Mouse (Mus musculus): ENCODE results near the gene Acp6. TPM values are rescaled to one million over a fixed set of nuclear protein-coding genes. Genes with fewer than 3 reads are reported as not detected.

The Acp6 gene
- total and polyA plus RNA-seq, 3 experiments: 10.8 to 12.5 (median 12.1) TPM

- Histone ChIP-seq H3K9me3 (replicated peaks; ENCODE audit: low read length) (no peaks in the 10 kb centered on the region), H3K27me3 (replicated peaks) (no peaks in the 10 kb centered on the region), H3K4me2 (ENCODE audit: insufficient read depth, low read depth, poor library complexity, severe bottlenecking) (no peak overlapping the region), H3K4me3 (replicated peaks in 1 of 3; ENCODE audit: low read depth in 2 of 3, low read length in 2 of 3, poor library complexity in 1 of 3) (no peak overlapping the region), H3K9ac (ENCODE audit: insufficient read depth, low read depth) (no peak overlapping the region), H3K36me3 (replicated peaks in 1 of 2; ENCODE audit: control insufficient read depth in 1 of 2, insufficient read depth in 1 of 2, low read length in 1 of 2) (peaks cover 2 to 21% of the 10 kb centered on the region in 2 experiments), H3K79me2 (replicated peaks; ENCODE audit: control insufficient read depth, extremely low read depth, insufficient read depth, poor library complexity, severe bottlenecking) (no peaks in the 10 kb centered on the region), H3K4me1 (ENCODE audit: control insufficient read depth in 1 of 2, insufficient read depth in 2 of 2) (peaks cover 0 to 24% of the 10 kb centered on the region in 2 experiments; a peak in 2 of 4 replicates), H3K27ac (ENCODE audit: insufficient read depth, low read depth) (no peak overlapping the region)
- TF ChIP-seq POLR2AphosphoS2 (IDR thresholded peaks at IDR 0.05; ENCODE audit: low read depth, low read length) (no peak), RCOR1 (conservative IDR thresholded peaks at IDR 0.05; ENCODE audit: low read depth, low read length) (no peak), HCFC1 (IDR thresholded peaks at IDR 0.05; ENCODE audit: low read depth, low read length) (no peak), CTCF (conservative IDR thresholded peaks at IDR 0.05 in 1 of 2, IDR thresholded peaks at IDR 0.05 in 1 of 2; ENCODE audit: low read depth in 2 of 2, low read length in 2 of 2) (no peak), GABPA (IDR thresholded peaks at IDR 0.05; ENCODE audit: insufficient replicate concordance, low read depth, low read length) (no peak), BHLHE40 (IDR thresholded peaks at IDR 0.05; ENCODE audit: low read depth, low read length) (no peak), POLR2A (IDR thresholded peaks at IDR 0.05; ENCODE audit: low read depth, low read length) (no peak), UBTF (IDR thresholded peaks at IDR 0.05; ENCODE audit: low read depth, low read length) (no peak), ETS1 (conservative IDR thresholded peaks at IDR 0.05; ENCODE audit: low read depth, low read length) (no peak)
- in situ Hi-C loops (cut with MboI; ENCODE audit: low pct_ligation_motif_present, low pct_unique_long_range_greater_than_20kb, low sequenced_read_pairs) (loop anchor here (10.0 kb wide), 1 partner anchor 77 kb away; no protein-coding TSS in a partner anchor), dilution Hi-C loops (cut with MboI; ENCODE audit: extremely low pct_ligation_motif_present, extremely low pct_unique_long_range_greater_than_20kb, low sequenced_read_pairs) (no loop called here)
- no peak for DNase-seq (ENCODE audit: extremely low read depth)
These were observed 3.2 kb downstream of the Acp6 start for GRCm38 (mm10) chr3:97161773-97162172.

- TF ChIP-seq BHLHE40 (IDR thresholded peaks at IDR 0.05; ENCODE audit: low read depth, low read length) (no peak), JUN (IDR thresholded peaks at IDR 0.05; ENCODE audit: insufficient read depth, low read depth, low read length) (no peak), POLR2AphosphoS2 (IDR thresholded peaks at IDR 0.05; ENCODE audit: low read depth, low read length) (no peak)
- Histone ChIP-seq H3K4me1 (ENCODE audit: control insufficient read depth in 1 of 2, insufficient read depth in 2 of 2) (peaks cover 0 to 22% of the 10 kb centered on the region in 2 experiments; a peak in 2 of 4 replicates), H3K4me2 (ENCODE audit: insufficient read depth, low read depth, poor library complexity, severe bottlenecking) (no peak overlapping the region), H3K27ac (ENCODE audit: insufficient read depth, low read depth) (no peak overlapping the region), H3K4me3 (replicated peaks in 1 of 3; ENCODE audit: low read depth in 2 of 3, low read length in 2 of 3, poor library complexity in 1 of 3) (no peak overlapping the region), H3K27me3 (replicated peaks) (no peaks in the 10 kb centered on the region), H3K36me3 (replicated peaks in 1 of 2; ENCODE audit: control insufficient read depth in 1 of 2, insufficient read depth in 1 of 2, low read length in 1 of 2) (peaks cover 3 to 45% of the 10 kb centered on the region in 2 experiments), H3K9me3 (replicated peaks; ENCODE audit: low read length) (no peaks in the 10 kb centered on the region), H3K79me2 (replicated peaks; ENCODE audit: control insufficient read depth, extremely low read depth, insufficient read depth, poor library complexity, severe bottlenecking) (no peaks in the 10 kb centered on the region), H3K9ac (ENCODE audit: insufficient read depth, low read depth) (no peak overlapping the region)
- dilution Hi-C loops (cut with MboI; ENCODE audit: extremely low pct_ligation_motif_present, extremely low pct_unique_long_range_greater_than_20kb, low sequenced_read_pairs) (no loop called here), in situ Hi-C loops (cut with MboI; ENCODE audit: low pct_ligation_motif_present, low pct_unique_long_range_greater_than_20kb, low sequenced_read_pairs) (loop anchor here (10.0 kb wide), 1 partner anchor 80 kb away; no protein-coding TSS in a partner anchor)
- no peak for DNase-seq (ENCODE audit: extremely low read depth)
These were observed 5.9 kb downstream of the Acp6 start for GRCm38 (mm10) chr3:97164477-97164876.

GRCm38 (mm10) chr3:97167126-97167525 lies 8.5 kb downstream of the Acp6 start:
- H3K36me3 ChIP-seq (replicated peaks in 1 of 2; ENCODE audit: control insufficient read depth in 1 of 2, insufficient read depth in 1 of 2, low read length in 1 of 2): peaks cover 4 to 51% of the 10 kb centered on the region in 2 experiments
- no peaks in the 10 kb centered on the region for H3K9me3 ChIP-seq (replicated peaks; ENCODE audit: low read length)
- no peak overlapping the region for H3K4me2 ChIP-seq (ENCODE audit: insufficient read depth, low read depth, poor library complexity, severe bottlenecking)
- dilution Hi-C loops (cut with MboI; ENCODE audit: extremely low pct_ligation_motif_present, extremely low pct_unique_long_range_greater_than_20kb, low sequenced_read_pairs) (no loop called here), in situ Hi-C loops (cut with MboI; ENCODE audit: low pct_ligation_motif_present, low pct_unique_long_range_greater_than_20kb, low sequenced_read_pairs) (loop anchor here (10.0 kb wide), 1 partner anchor 82 kb away; no protein-coding TSS in a partner anchor)
- H3K79me2 ChIP-seq (replicated peaks; ENCODE audit: control insufficient read depth, extremely low read depth, insufficient read depth, poor library complexity, severe bottlenecking): no peaks in the 10 kb centered on the region
- TF ChIP-seq SIN3A (IDR thresholded peaks at IDR 0.05; ENCODE audit: low read length): no peak
- TF ChIP-seq TCF12 (IDR thresholded peaks at IDR 0.05; ENCODE audit: low read depth, low read length): no peak
- no peak for TF ChIP-seq MYC (IDR thresholded peaks at IDR 0.05; ENCODE audit: low read depth, low read length)
- TF ChIP-seq ZC3H11A (IDR thresholded peaks at IDR 0.05; ENCODE audit: low read depth, low read length): no peak
- no peak for TF ChIP-seq MEF2A (IDR thresholded peaks at IDR 0.05; ENCODE audit: borderline replicate concordance, low read depth, low read length)
- TF ChIP-seq ELF1 (IDR thresholded peaks at IDR 0.05; ENCODE audit: low read depth, low read length): no peak
- no peak for TF ChIP-seq CHD2 (IDR thresholded peaks at IDR 0.05; ENCODE audit: low read length)
- TF ChIP-seq USF1 (IDR thresholded peaks at IDR 0.05; ENCODE audit: low read depth, low read length): no peak
- H3K9ac ChIP-seq (ENCODE audit: insufficient read depth, low read depth): no peak overlapping the region
- DNase-seq (ENCODE audit: extremely low read depth): no peak
- no peaks in the 10 kb centered on the region for H3K27me3 ChIP-seq (replicated peaks)
- H3K27ac ChIP-seq (ENCODE audit: insufficient read depth, low read depth): no peak overlapping the region
- no peak overlapping the region for H3K4me3 ChIP-seq (replicated peaks in 1 of 3; ENCODE audit: low read depth in 2 of 3, low read length in 2 of 3, poor library complexity in 1 of 3)
- peaks cover 0 to 15% of the 10 kb centered on the region in 2 experiments; a peak in 2 of 4 replicates for H3K4me1 ChIP-seq (ENCODE audit: control insufficient read depth in 1 of 2, insufficient read depth in 2 of 2)
